Mouse (Mus musculus) ovary, adult 18-20 months (tissue): ENCODE measurements at regions not wholly inside any gene's neighbourhood (a gene's known extent, or its start where the extent isn't known, plus 50 kb on each side); places are given as distances from the start of the nearest gene placed in this dataset.

ENCODE experiments used
- DNase-seq: peaks from one replicate; pipeline ENCODE4 v3.0.0; 2022; ENCODE audit warnings: low spot score, mixed read lengths

DNA sequence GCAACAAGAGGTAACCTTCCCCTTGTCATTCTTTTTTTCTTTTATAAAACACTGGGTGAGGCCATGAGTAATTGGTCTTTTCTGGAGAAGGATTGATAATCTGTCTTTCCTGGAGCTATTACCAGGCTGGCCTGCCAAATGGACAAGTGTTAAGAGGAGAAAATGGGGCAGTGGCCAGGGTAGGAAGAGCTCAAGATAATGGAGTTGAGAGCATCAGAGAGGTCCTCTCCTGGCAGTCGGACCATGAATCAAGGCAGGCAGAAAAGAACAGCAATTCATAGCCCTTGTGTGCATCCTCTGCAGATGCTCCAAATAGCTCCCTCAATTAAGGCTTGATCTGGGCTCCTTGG, 208.2 kb downstream of the Rpl10-ps3 start:
- no peak for DNase-seq

DNA sequence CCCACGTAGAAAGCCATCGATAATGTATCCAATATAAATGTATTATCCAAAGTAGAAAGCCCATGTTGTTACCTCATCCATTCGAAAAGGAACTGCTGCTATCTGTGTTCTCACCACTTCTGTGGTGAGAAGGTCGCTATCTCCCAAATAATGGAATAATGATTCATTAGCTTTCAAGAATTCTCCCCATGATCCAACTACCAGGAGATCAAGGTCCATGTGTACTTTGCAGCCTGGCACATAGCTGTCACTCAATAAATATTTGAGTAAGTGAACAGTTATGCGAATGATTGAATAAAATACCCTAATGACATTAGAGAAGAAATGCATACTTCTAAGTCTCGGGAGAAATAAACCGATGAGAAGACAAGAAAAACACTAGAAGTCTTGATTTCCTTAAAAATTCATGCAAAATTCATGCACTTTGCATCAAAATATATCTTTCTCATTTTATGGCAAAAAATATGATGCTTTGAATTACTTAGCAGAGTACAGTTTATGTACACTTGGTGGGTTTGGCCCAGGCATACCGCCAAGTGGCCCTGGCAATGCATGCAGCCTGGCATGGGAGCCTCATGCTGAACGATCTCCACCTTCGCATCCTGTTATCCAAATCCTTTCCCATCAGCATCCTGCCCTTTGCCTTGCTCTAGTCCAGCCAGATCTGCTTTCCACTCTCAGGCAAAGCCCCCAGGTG, 208.7 kb downstream of the Rpl10-ps3 start:
- DNase-seq, result no peak

DNA sequence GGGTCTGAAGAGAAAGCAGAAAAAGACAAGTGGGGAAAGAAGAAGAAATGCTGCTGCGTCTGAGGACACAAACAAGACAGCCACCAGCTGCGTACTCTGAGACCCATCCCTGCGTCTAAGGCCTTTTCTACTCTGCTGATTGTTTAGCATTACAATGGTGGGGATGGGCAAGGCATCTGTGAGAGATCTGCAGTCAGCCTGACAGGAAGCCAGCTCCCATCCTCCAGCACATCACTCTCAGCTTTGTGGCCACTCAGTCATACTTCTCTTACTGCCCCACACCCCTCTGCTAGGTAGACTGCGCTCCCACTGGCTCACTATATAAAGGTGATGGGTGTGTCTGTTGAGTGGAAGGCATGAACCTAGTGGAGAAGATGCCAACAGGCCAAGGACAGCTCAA, 220.5 kb downstream of the Rpl10-ps3 start:
- DNase-seq, result no peak

DNA sequence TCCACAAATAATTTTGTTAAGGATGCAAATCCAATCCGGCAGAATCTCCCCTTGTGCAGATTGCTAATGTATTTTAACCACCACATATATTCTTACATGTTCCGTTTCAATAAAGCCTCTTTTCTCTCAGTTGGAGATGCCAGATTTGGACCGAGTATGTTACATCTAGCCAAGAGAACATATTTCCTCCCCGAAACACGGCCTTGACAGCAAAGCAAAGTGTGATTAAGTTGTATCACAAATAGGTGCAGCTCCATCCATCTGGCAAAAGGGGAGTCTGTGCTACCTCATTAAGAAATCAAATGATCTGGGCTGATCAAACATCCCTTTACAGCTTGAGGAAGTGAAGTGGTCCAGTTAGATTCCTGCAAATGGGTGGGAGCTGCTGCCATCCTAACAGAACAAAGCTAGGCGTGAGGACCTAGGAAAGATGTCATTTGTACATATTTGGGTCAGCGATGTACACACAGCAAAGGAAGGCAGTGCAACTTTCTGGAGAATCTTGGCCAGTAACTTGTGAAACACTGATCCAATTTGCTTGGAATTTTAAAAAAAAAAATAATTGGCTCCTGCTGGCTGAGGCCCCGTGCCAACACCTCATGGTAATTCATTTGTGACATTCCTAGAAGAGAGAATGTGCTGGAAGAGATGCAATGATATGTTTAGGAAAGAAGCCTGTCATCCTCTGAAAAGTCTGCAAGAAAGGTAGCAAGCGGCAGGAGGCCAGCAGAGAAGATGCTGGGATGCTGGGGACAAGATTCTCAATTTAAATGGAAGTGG, 223.8 kb downstream of the Rpl10-ps3 start:
- no peak for DNase-seq

DNA sequence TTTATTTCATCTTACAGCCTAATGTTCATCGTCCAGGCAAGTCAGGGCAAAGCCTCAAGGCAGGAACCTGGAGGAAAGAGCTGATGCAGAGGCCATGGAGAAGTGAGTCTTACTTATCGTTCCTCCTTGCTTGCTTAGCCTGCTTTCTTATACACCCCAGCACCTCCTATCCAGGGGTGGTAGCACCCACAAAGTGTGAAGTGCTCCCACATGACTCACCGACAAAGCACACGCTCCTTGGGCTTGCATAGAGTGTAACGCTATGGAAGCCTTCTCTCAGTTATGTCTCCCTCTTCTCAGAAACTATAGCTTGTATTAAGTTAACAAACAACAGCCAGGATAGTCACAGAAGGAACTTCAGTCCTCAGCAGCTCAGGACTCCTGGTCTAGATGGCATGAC, 225.4 kb downstream of the Rpl10-ps3 start:
- no peak for DNase-seq

DNA sequence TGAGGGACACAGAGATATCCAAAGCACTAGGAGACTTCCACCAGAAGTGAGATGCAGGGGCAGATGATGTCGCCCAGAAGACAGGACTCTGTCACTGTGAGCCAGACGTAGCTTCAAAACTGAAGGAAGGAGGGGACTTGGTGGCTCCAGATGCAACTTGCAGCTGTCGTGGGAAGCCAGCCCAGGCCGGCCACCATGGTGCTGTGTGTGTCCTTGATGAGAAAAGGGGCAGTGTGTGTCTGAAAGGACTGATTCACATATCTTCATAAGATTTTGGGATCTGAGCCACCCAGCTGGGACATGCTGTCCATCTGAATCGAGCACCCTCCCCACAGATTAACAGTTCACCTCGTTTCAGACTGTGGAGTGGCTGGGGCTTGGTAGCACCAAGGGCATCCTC, 226.2 kb downstream of the Rpl10-ps3 start:
- DNase-seq, result no peak

DNA sequence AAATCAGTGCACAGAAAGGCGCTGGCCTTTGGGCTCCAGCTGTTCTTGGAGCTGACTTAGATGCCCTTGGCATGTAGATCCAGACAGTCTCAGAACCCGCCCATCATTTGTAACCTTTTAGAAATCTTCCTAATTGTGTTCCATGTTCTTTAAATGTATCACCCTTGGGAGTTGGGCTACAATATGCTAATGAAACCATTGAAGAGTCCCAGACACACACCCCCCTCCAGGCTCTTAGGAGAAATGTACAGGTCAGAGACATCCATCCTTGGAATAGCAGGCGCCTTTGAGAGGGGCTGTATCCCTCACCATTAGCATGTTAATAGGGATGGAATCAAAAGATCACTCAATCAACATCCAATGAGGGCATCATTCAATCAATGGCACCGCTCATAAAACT, 238.2 kb downstream of the Rpl10-ps3 start:
- no peak for DNase-seq

DNA sequence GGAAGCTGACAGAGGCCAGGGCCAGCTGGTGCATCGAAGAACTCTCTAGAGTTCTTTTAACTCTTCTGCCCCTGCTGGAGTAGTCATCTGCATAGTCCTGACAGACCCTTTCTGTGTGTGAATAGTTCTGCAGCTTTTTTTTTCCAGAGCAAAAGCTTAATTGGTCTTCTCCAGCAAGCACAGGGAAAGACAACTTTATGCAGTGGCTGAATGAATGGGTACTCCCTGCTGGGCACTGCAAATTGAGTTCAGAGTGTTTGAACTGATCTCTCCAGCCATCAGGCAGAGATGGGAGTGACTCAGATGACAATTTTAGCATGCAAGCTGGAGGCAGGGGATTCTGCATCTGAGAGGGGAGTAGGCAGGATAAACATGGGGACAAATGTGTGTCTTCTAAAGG, 242.0 kb downstream of the Rpl10-ps3 start:
- no peak for DNase-seq

DNA sequence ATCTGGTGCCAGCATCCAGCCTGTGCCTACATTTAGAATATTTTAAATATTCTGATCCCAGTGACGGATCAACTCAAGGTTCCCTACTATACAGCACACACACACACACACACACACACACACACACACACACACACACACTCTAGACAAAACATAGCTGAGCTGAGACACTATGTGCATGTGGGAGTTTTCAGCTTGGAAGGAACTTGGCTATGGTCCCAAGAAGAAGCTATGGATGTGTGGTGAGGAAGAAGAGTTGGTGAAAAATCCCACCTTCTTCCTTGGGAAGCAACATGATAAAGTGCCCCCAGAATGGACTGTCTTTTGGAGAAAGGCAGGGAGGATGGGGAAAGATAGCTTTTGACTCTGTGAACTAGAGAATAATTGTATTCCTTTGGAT, 243.7 kb downstream of the Rpl10-ps3 start:
- DNase-seq, result no peak

DNA sequence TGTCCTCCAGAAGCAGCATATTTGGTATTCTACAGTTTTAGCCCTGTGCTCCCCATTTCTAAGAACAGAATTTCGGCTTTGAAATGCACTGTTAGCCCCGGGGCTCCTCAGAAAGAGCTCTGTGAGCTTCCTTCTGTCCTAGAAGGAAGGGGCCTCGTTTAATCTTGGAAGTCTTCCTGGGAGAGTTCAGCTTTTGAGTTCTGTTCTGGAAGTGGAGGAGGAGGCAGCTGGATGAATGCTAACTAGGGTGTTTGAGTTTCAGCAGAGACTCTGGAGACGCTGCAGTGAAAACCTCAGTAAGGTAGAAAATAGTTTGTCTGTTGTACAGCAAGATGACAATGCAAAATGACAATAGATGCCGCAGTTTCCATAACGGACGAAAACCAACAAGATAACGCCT, 253.8 kb downstream of the Rpl10-ps3 start:
- DNase-seq, result no peak

DNA sequence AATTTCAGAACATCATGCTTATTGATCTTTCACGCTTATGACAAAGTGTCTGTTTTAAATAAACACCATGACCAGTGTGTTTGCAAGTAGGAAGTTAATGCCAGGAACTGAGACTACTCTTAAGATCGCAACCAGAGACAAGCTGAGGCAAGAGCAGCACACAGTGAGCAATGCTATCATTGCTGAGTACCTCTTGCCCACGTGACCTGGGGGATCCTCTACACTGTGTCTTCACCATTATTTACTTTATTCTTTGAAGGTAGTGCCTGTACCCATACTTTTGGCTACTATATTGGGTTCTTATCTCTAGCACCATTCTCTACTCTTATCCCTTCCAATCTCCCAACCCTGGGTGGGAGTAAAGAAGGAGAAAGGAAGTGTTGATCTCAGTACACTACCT, 254.9 kb downstream of the Rpl10-ps3 start:
- no peak for DNase-seq

DNA sequence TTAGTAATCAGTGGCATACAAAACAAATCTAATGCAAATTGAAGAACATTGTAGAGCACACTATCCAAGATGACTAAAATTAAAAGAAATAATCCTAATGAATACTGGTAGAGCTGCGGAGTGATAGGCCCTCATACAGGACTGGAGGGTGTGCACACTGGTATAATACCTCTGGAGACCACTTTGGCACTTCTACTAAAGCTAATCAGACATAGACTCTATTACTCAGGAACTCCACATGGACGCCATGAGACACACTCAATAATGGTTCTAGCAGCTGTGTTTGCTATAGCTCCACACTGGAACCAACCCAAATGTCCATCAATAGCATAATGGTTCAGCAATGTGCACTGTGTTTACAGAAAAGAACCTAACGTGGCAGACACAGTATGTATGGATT, 264.6 kb downstream of the Rpl10-ps3 start:
- no peak for DNase-seq

DNA sequence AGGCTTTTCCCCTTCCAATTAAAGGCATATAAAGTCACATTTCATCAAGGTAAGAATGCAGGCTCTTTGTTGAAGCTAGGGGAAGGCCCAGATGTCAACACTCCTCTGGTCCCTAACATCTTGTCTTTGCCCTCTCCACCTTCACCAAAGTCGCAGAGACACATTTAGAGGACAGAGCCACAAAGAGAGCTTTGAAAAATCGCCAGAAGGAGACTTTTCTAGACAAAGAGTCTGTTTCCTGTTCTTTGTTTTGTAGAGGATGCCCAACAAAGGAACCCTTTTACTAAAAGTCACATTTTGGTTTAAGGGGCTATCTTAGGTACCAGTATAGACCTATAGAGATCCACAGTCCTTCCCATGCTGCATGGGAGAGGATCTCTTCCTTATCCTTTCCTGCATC, 269.9 kb upstream of the Ncam1 start:
- no peak for DNase-seq

DNA sequence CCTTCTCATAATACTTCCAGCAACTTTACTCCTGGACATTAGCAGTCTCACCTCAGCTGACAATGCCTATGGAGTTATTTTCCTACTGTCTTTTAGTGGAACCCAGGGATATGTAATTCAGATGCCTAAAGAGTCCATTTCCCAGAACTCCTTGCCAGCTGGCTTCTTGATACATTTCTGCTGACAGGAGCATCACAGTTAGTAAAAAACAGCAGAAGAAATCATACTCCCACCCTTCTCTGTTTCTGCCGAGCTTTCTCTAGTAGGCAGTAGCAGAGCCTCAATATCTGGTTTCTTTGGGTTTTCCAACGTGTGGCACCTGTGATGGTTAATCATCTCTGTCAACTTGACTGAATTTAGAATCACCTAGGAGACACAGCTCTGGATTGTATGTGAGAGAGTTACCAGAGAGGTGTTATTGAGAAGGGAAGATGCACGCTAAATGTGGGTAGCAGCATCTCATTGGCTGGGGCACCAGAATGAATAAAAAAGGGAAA, 269.1 kb upstream of the Ncam1 start:
- DNase-seq, result no peak

DNA sequence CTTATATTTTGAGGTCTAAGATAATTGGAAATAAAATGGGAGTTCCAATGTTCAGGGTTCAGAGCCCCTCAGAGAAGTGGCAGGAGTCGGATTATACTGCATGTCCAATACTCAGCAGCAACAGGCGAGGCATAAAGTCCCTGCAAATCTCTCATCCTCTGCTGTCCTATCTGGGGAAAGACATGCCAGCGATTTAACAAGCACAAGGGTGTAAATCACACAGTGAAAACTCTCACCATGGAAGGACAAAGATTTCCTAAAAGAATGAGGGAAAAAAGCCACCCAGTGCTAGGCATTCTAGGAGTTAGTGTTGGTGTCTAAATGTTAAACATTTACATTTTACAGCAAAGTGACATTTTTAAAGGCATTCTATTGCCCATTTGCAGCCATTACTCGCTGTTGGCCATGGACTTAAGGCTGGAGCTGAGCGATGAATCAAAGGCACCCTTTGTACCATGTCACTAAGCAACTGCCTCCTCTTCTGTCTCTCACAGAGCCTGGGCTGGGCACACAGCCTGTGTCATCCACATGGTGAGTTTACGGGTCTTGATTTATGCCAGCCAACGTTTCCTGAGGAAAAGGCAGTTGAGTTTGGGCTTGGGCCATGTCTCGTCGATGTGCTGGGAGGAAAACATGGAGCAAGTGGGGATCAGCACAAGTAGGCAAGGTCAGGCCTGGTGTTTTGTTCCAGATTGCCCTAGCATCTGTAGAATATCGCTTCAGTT, 265.9 kb upstream of the Ncam1 start:
- DNase-seq, result no peak

DNA sequence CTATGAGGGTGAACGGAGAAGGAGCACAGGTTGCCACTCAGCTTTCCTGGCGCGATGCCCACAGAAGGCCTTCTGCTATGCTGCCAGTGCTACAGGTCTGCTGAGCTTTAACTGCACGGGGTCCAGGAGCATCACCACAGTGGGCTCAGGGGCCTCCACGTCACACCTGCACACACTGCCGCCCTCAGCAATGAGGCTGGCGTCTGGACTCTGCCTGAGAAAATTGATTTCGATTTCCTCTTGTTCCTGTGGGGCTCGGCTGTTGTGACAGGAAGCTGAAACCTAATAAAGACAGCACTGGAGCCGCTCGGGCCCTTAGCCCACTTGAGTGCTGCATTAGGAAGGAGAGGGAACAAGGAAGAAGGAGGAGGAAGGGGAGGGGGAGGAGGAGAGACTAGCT, 239.5 kb upstream of the Ncam1 start:
- no peak for DNase-seq

DNA sequence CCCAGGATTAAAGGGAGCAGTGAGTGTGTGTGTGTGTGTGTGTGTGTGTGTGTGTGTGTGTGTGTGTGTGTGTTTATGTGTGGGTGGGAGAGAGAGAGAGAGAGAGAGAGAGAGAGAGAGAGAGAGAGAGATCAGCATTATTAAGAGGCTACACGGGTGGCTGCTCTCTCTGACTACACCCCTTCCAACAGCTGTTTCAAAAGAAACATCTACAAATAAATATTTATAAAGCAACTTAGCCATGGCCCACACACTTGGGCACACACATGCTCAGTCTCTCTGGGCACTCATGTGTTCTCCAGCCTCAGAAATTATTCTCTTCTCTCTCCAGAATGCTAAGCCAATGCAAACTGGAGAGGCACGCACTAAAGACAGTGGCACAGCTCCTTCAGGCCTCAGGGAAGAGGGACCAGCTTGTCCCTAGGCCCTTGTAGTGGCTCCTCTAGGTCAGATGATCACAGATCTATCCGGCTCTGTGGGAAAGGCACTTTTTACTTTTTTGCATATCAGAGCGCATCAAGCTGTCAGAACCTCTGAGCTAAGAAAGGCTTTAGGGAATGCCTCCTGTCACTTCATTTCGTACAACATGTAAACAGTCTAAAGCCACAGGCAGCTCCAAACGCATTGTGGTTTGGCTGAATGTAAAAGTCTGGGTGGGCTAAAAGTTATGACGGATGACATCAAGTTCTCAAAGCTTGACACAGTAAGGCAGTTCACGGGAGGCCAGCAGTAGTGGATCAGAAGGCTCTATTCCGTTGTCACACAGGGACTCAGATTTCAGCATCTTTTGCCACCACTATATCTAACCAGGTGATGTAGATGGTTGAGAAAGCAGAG, 233.8 kb upstream of the Ncam1 start:
- DNase-seq, result no peak

DNA sequence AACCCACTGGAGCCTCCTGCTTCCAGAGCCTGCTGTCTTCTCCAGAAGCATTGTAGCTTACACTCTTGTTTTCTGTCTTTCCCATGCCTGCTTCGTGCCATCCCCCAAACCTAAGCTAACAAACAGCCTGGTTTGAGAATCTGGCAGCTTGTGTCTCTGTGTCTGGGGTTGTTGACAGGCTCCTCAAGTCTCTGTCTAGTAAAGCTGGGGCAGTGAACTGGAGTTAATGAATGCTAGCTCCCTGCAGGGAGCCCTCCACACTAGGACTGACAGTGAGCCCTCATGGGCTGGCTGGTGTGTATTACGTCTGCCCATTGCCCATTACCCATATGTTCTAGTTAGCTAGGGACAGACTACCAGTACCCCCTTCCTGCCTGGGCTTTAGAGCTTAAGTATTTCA, 232.6 kb upstream of the Ncam1 start:
- DNase-seq, result no peak

DNA sequence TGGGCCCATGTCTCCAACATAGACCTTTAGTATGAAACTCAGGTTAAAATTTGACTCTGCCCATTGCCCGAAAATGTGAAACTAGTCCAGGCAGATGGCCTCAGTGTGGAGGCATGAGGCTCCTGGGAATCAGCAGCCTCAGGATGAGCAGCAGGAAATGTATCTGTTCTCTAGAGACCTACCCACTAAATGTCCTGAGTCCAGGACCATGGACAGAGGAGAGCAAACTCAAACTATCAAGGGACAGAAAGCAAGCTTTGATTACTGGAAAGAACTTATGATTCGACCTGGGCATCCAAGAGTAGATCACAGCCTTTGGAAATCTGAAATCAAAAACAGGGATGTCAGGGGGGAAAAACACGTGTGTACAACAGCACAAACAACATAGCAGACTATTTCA, 230.3 kb upstream of the Ncam1 start:
- no peak for DNase-seq

DNA sequence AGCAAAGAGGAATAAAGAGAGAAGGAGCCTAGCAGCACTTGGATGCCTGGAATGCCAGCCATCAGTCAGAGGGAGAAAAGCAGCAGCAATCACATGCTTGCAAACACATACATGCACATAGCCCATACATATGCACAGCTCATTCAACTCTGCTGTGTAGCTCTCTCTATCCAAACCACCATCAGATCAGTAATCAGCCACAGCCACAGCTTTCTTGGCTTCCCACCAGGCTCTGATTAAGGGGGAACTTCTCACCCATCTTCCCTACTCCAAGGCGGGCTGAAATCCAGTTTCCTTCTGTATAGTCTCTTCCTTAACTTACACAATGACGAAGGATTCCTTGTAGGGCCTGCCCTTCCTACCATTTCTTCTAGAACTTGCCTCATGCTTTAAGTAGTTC, 229.8 kb upstream of the Ncam1 start:
- DNase-seq, result no peak

DNA sequence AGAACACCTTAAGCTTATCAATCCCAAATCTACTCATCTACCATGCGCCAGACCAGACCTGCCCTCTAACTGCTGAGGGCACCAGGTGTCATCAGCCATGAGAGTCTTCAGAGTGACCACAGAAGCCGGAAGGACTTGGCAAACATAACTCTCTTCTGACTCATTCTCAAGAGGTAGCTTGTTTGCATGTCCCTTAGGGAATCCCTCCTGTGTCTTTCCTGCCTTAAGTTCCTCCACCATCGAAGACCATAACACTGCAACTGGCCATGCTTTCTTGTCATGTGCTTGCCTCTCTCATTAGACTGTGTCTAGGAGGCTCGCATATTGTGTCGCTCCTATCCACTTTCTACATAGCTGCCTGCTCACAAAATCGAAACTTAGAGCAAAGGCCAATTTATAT, 226.1 kb upstream of the Ncam1 start:
- no peak for DNase-seq

DNA sequence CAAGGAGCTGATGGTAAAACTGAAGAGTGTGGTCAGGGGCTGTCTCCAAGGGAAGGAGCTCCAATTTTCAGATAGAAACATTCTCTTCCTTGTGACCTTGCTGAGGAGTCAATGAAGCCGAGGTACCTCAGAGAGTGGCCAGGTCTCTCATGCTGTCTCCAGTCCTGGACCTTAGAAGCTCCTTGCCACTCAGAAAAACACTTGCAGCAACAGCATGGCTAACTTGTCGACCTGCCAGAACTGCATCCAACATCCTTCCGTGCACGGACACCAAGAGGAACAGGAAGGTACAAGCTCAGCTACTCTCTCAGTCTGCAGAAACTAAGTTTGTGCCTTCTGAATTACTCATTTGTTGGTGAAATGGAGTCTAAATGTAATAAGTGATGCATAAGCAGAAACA, 214.9 kb upstream of the Ncam1 start:
- DNase-seq, result no peak
